Mouse (Mus musculus) G1E (cell line): ENCODE data around the gene Grid2.

Experiments
- CTCF ChIP-seq: IDR thresholded peaks from 2 replicates; pipeline ENCODE4 v1.5.1; 2012; ENCODE audit warnings: low read depth, low read length, inconsistent platforms, mixed read lengths
- GATA1 ChIP-seq: IDR thresholded peaks from 2 replicates; pipeline ENCODE4 v1.6.1; 2012; ENCODE audit warnings: borderline replicate concordance, low read length, inconsistent platforms, mixed read lengths
- GATA2 ChIP-seq: IDR thresholded peaks from 2 replicates; pipeline ENCODE4 v1.6.1; 2012; ENCODE audit warnings: low read depth, low read length, inconsistent platforms, borderline replicate concordance
- POLR2AphosphoS5 ChIP-seq: IDR thresholded peaks from 2 replicates; pipeline ENCODE4 v1.6.1; 2012; ENCODE audit warnings: low read depth, low read length, inconsistent platforms; ENCODE audit not compliant: insufficient replicate concordance
- TAL1 ChIP-seq: conservative IDR thresholded peaks from 2 replicates; pipeline ENCODE4 v1.6.1; 2012; ENCODE audit warnings: low read depth, low read length, inconsistent platforms, mixed read lengths

DNA sequence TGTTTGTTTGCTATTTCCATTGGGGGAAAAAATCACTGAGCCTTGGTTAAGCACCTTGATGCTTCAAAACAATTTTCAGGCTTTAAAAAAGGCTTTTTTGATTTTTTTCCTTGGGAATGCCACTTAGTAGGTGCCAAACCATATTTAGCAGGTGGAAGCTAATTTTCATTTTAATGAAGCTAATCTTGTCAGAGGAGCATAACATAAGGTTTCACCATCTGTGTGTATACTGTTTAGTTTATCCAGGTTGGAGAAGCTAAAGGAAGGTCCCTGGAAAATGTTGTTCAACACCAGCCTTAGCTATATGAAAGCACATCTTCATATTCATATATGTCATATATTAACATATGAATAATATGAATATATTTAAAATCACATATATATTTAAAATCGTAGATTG, 161.9 kb downstream of the Grid2 start:
- TF ChIP-seq CTCF (no peak), TAL1 (no peak), GATA1 (no peak), POLR2AphosphoS5 (no peak), GATA2 (no peak)
